Mouse (Mus musculus) adrenal gland, adult 2 months (tissue): ENCODE results near the gene Katna1. TPM values are rescaled to one million over a fixed set of nuclear protein-coding genes. Genes with fewer than 3 reads are reported as not detected.
"Not testable (repeated sequence)": the region's sequence is repeated elsewhere in the genome, so short reads cannot be mapped to it uniquely, and the experiment has no call there.

Experiments used
- DNase-seq: peaks from one replicate; pipeline ENCODE4 v3.0.0; 2021
- long read RNA-seq: library from polyadenylated mRNA; stranded (forward); transcript quantifications from one replicate; pipeline ENCODE4 v2.0.0, GENCODE M21; 2021
- polyA plus RNA-seq: library from polyadenylated mRNA; depleted of rRNA; stranded (reverse); fragments of >200 nt; gene quantifications from 2 replicates; pipeline ENCODE4 v1.2.3, GENCODE M21; 2012; rRNA removed
- total RNA-seq, 2 experiments: library from RNA; stranded (reverse); gene quantifications; 2 replicates each; pipeline ENCODE4 v1.2.3; 2021

The Katna1 gene
- total RNA-seq (10 to 100 TPM; 28.5 to 31.3 TPM), polyA plus RNA-seq (0.74 and 1.2 TPM in 2 replicates)
- long read RNA-seq, transcript Katna1-201 (11 exons, 1,774 nt): major isoform, 35 of 36 reads
- long read RNA-seq, partial matches to known transcripts: 0 of 36 reads
- long read RNA-seq, other reads (novel, unspliced or antisense): 1 of 36 reads

GRCm38 (mm10) chr10:7725751-7726500 lies at the start of gene Katna1:
Katna1 (plus strand) TSS chr10:7726000.
- peak; percentile 95 for DNase-seq

DNA sequence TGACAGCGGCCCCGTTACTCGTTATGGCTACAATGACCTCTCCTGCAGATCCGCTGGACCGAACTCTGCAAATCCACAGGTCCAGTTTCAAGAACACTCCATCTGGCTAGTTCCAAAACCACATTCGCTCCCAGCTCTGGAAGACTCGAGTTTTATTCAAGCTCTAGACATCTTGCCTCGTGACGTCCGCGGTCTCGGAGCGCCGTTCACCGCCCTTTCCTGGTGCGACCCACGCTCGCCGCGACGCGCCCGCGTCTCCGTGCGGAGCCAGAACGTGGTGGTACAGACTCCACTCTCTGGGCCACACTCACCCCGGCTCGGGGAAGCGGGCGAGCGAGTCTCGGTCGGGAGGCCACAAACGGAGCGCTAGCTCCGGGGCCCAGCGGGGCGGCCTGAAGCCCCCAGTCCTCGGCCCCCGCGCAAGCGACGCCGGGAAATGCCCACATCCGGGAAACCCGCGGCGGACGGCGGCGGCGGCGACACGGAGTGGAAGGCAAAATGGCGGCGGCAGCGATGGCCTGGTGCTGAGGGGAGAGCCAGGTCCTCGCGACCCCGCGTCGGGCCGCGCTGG lies 45.0 kb upstream of the Katna1 start, which contains the start of the genes Pcmt1 and Lats1:
Pcmt1 (minus strand) TSS at position 406 of the 571 bp plus-strand sequence.
Lats1 (plus strand) TSS at position 484 of the 571 bp plus-strand sequence.
- peak; percentile 94 for DNase-seq

- peak; percentile 87 for DNase-seq
Observed at GRCm38 (mm10) chr10:7681343-7682025, 44.3 kb upstream of the Katna1 start.

- DNase-seq: no peak
Observed at GRCm38 (mm10) chr10:7682249-7682648, 43.6 kb upstream of the Katna1 start.

GRCm38 (mm10) chr10:7686902-7687301 lies 38.9 kb upstream of the Katna1 start:
- no peak for DNase-seq

GRCm38 (mm10) chr10:7695286-7695685 lies 30.5 kb upstream of the Katna1 start:
- no peak for DNase-seq

GRCm38 (mm10) chr10:7700120-7700519 lies 25.7 kb upstream of the Katna1 start:
- no peak for DNase-seq

DNA sequence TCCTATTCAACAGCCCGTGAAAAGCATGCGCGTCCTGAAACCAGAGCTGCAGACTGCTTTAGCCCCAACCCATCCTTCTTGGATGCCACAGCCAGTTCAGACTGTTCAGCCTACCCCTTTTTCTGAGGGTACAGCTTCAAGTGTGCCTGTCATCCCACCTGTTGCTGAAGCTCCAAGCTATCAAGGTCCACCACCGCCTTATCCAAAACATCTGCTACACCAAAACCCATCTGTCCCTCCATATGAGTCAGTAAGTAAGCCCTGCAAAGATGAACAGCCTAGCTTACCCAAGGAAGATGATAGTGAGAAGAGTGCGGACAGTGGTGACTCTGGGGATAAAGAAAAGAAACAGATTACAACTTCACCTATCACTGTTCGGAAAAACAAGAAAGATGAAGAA lies 23.2 kb upstream of the Katna1 start:
- no peak for DNase-seq

DNA sequence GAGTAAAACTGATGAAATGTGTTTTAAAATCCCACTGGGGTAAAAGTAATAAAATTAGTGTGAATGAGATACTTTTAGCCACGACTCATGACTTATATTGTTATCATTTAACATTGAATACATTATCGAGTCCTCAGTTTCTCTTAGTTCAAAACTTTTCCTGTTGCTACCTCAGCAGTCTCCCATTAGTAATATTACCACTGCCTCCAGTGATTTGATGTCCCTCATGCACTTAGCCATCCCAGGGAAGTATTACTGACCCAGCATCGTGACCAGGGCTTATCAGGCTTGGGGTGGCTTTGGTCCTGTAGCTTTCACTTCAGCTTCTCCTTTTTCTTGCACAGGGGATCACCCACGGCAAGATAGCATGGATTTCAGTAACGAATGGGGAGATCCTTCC lies 15.7 kb upstream of the Katna1 start:
- DNase-seq: no peak

GRCm38 (mm10) chr10:7712506-7712905 lies 13.3 kb upstream of the Katna1 start:
- DNase-seq: no peak

DNA sequence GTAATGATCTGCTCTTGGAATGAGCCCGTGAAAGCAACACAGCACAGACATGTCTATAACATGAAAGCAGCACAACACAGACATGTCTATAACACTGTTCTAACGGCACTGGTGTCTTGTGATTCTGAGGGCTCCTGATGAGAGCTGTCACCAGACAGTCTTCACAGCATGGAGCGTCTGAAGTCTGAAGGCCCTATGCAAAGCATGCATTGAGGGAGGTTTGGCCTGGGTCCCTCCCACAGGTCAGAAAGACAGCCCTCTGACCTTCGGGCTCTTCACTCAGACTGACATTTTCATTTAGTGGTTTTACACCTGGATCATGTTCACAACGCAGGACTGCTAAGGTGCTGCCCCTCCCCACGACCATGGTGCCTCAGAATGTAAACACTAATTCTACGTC lies 10.7 kb upstream of the Katna1 start:
- DNase-seq: no peak

DNA sequence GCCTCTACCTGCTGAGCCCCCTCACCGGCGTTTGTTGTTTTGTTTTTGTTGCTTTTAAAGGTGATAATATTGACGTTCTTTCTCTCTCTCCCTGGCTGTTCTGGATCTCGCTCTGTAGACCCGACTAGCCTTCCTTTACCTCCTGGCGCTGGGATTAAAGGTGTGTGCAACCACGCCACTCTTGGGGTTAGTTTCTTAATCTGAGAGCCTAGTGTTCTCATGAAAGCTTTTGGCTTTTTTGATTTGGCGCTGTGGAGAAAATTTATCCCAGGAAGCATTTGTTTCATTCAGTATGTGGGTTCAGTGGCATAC lies 657 bp downstream of the Katna1 start:
- DNase-seq: no peak

- no peak for DNase-seq
Observed at GRCm38 (mm10) chr10:7727011-7727410, 1.2 kb downstream of the Katna1 start.

DNA sequence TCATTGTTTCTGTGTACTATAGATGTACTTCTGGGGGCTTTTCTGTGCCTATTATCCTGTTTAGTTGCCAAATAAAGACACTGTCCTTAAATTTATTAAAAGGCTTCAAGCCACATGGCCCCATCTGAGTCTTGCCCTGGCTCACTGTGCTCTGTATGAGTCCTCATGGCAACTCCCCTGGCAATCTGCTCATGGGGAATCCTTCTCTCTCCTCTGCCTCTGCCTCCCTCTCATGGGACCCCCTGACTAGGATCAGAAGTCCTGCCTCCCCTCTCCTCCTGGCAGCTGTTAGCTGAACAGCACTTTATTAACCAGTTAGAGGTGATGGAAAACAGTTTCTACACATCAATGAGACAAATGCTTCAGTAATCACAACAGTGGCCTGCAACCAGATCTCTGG lies 5.8 kb downstream of the Katna1 start:
- DNase-seq: no peak

DNA sequence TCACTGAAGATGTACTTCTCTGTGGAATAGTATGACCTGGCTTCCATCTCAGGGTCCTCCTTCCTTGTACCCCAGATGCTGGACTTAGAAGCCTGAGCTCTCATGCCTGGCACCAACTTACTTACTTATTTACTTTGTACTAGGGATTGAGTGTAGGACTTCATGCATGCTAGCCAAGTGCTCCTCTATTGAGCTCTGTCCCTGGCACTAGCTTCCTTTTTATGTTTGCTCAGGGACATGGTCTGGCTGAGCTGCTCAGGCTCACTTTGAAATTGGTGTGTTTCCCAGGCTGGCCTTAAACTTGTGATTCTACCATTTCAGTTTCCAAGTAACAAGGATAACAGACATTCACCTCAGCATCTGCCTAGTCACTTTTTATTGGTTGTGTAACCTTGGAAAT lies 11.3 kb downstream of the Katna1 start:
- DNase-seq: peak; percentile 8

DNA sequence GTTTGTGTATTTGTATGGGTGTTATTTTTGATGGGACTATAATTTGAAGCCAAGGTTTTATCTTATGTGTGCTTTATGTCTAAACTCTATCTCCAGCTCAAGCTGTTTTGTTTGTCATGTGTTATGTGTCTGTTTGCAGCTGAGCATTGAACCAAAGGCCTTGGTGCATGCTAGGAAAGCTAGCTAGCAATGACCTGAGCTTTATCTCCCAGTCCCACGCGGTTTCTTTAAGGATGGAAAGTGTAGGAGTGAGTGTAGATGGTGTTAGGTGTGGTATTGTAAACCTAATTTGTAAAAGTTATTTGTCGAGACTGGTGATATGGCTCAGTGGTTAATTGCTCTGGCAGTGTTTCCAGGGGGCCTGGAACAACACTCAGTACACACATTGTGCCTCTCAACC lies 12.1 kb downstream of the Katna1 start:
- no peak for DNase-seq

DNA sequence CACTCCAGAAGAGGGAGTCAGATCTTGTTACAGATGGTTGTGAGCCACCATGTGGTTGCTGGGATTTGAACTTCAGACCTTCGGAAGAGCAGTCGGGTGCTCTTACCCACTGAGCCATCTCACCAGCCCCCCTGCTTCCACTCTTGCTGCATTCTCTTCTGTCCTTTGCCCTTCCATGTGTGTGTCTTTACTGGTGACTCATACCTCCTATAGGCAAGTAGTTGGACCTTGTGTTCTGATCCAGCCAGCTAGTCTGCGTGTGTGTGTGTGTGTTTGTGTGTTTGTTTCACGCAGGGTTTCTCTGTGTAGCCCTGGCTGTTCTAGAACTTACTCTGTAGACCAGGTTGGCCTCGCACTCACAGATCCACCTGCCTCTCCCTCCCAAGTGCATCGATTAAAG lies 19.7 kb downstream of the Katna1 start:
- not testable (repeated sequence) for DNase-seq

DNA sequence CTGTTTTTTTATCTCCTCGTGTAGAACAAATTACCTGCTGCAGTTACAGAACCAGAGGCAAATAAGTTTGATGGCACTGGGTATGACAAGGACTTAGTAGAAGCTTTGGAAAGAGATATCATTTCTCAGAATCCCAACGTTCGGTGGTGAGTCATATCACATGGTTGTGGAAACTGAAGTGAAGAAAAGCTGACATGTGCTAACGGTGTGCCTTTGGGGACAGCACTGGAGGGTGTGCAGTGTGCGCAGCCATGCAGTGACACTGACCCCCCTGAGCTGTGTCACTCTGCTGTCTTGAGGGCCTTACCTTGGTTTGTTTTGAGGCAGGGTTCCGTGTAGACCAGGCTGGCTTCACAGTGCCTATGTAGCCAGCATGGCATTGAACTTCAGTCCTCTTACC lies 23.0 kb downstream of the Katna1 start:
- no peak for DNase-seq

DNA sequence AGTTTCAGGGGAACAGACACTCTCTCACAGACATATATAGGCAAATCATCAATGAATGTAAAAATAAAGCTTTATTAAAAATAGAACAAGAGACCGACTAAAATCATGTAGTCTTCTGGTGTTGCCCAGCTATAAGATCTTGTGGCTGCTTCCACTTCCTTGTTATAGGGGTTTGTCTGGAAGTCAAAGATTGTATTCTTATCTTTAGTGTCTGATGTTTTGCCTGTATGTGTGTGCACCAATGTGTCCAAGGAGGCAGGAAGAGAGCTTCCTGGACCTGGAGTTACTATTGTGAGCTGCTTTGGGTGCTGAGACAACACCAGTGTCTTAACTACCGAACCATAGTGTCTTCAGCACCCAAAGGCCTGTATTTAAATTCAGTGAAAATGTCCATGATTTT lies 31.7 kb downstream of the Katna1 start:
- no peak for DNase-seq

GRCm38 (mm10) chr10:7772346-7772745 lies 46.5 kb downstream of the Katna1 start:
- no peak for DNase-seq

DNA sequence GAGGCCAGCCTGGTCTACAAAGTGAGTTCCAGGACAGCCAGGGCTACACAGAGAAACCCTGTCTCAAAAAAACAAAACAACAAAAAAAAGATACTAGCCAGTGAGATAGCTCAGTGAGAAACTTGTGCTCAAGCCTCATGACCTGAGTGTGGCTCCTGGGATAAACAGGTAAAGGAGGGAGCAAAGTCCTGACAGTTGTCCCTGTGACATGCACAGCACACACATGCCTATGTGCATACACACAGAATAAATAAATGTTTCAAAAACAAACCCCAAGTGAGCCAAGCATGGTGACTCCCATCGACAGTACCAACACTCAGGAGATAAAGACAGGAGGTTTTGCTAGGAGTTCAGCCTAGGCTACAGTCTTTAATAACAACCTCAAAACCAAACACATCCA lies 47.0 kb downstream of the Katna1 start:
- DNase-seq: no peak

DNA sequence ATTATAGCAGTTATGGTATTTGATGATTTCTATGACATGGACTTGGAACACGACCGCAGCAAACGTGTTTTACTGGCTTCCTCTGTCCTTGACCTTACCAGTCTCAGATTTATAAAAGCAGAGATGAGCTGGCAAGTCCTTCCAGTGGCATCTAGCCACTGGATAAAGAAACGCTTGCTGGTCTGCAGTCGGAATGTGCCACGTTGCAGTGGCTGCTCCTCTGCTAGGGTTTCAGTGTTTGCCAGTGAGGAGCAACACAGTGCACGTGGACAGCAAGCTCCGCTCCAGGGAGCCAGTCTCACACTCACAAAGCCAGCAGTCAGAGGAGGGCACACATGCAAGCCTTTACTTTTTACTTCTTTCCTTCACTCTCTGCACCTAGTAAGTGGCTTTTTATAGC lies 49.6 kb downstream of the Katna1 start:
- DNase-seq: peak; percentile 77

DNA sequence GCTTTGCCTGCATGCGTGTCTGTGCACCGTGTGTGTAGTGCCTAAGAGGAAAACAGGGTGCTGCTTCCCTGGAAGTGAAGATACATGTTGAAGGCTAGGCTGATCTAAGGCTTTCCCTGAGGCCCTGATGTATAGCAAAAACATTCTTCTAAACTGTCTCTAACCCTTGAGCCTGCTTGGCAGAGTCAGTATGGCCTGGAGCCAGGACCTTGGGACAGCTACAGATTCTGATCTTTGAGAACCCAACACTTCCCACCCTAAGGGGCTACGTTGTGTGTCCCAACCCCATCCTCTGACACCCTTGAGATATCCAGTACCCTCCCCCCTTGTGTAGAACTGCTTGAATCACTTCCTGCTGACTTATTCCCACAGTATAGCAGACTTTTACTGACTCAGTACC lies 52.6 kb downstream of the Katna1 start:
- peak; percentile 65 for DNase-seq
